8 mouse cellular contexts compared by ENCODE assay signal in genomic region chr9:96631389-96632072, GRCm38 (mm10). TPM values are rescaled to one million over a fixed set of nuclear protein-coding genes. Genes with fewer than 3 reads are reported as not detected.
DNase-seq lines count a peak whose midpoint lies in the region; ATAC-seq and TF ChIP-seq lines count a peak whose summit lies in the region.

Gene Rasa2 (minus strand): TSS chr9:96631617.

- peaks cover 21% of the 10 kb centered on the region for H3K4me1 ChIP-seq in embryonic facial prominence, embryonic 13.5 days
- no peaks in the 10 kb centered on the region for H3K4me1 ChIP-seq in heart, adult 2 months (ENCODE audit: control insufficient read depth, insufficient read depth, low read length)
- H3K4me1 ChIP-seq in limb, embryonic 14.5 days (ENCODE audit: control insufficient read depth, insufficient read depth, low read length): peaks cover 5% of the 10 kb centered on the region; the same call in 1 of the 2 replicates
- 0 out of 2 replicates have a peak, but pooled peaks cover 5% of the 10 kb centered on the region for H3K4me1 ChIP-seq in midbrain, postnatal 0 days (ENCODE audit: insufficient read depth, low read length)

- 2% methylated on average over 49 of the region's 52 CpGs for WGBS in embryonic facial prominence, embryonic 13.5 days
- 2% methylated on average over 50 of the region's 52 CpGs for WGBS in heart, adult 2 months
- WGBS in limb, embryonic 14.5 days: 7% methylated on average over 34 of the region's 52 CpGs
- 3% methylated on average over 40 of the region's 52 CpGs for WGBS in midbrain, postnatal 0 days

- no peak for TF ChIP-seq CTCF in heart, adult 2 months (IDR thresholded peaks at IDR 0.05)
- TF ChIP-seq CTCF in midbrain, postnatal 0 days (IDR thresholded peaks at IDR 0.05): no peak

- H3K4me2 ChIP-seq in embryonic facial prominence, embryonic 13.5 days: peak within 1 kb of the TSS; percentile 85
- peak within 1 kb of the TSS; percentile 73 for H3K4me2 ChIP-seq in limb, embryonic 14.5 days (replicated peaks; ENCODE audit: low read depth, low read length, severe bottlenecking)
- peak within 1 kb of the TSS; percentile 80 for H3K4me2 ChIP-seq in midbrain, postnatal 0 days (ENCODE audit: low read depth, low read length, poor library complexity, severe bottlenecking)

- H3K9ac ChIP-seq in embryonic facial prominence, embryonic 13.5 days: peak within 1 kb of the TSS; percentile 94
- peak within 1 kb of the TSS; percentile 94 for H3K9ac ChIP-seq in heart, adult 2 months (ENCODE audit: low read depth, low read length)
- H3K9ac ChIP-seq in limb, embryonic 14.5 days (ENCODE audit: low read depth, low read length, severe bottlenecking): peak within 1 kb of the TSS; percentile 98
- H3K9ac ChIP-seq in midbrain, postnatal 0 days (replicated peaks; ENCODE audit: low read length, poor library complexity, severe bottlenecking): peak within 1 kb of the TSS; percentile 98

- H3K36me3 ChIP-seq in embryonic facial prominence, embryonic 13.5 days: no peaks in the 10 kb centered on the region
- H3K36me3 ChIP-seq in heart, adult 2 months (ENCODE audit: control insufficient read depth, insufficient read depth, low read length): no peaks in the 10 kb centered on the region
- H3K36me3 ChIP-seq in limb, embryonic 14.5 days (ENCODE audit: control insufficient read depth, insufficient read depth, low read length): no peaks in the 10 kb centered on the region
- no peaks in the 10 kb centered on the region for H3K36me3 ChIP-seq in midbrain, postnatal 0 days (ENCODE audit: insufficient read depth, low read length)

- peak; percentile 93 for DNase-seq in 3134 (ENCODE audit: extremely low read depth, insufficient read length, low spot score)
- DNase-seq in adrenal gland, postnatal 36 days: peak; percentile 96 to 98
- DNase-seq in heart, adult 2 months: peak; percentile 96
- peak; percentile 94 for DNase-seq in kidney, adult 9 months
- peak; percentile 92 for DNase-seq in limb, embryonic 14.5 days (ENCODE audit: low spot score)
- DNase-seq in midbrain, postnatal 0 days (ENCODE audit: low spot score): peak; percentile 91
- DNase-seq in spleen, postnatal 14 days (ENCODE audit: low spot score in 2 of 2): peak; percentile 86 to 88

- no peak for TF ChIP-seq EP300 in heart, adult 2 months (IDR thresholded peaks at IDR 0.05; ENCODE audit: insufficient read depth, low read depth, low read length)

- H3K27me3 ChIP-seq in embryonic facial prominence, embryonic 13.5 days: no peaks in the 10 kb centered on the region
- H3K27me3 ChIP-seq in heart, adult 2 months (ENCODE audit: control insufficient read depth, insufficient read depth, low read length): no peaks in the 10 kb centered on the region
- H3K27me3 ChIP-seq in limb, embryonic 14.5 days (ENCODE audit: control insufficient read depth, insufficient read depth, low read length): no peaks in the 10 kb centered on the region
- peaks cover 4% of the 10 kb centered on the region; the same call in 1 of the 2 replicates for H3K27me3 ChIP-seq in midbrain, postnatal 0 days (ENCODE audit: insufficient read depth, low read length)

- H3K79me2 ChIP-seq in heart, adult 2 months (replicated peaks; ENCODE audit: control insufficient read depth, insufficient read depth, low read length): 0 out of 2 replicates have a peak, but pooled peaks cover 1% of the 10 kb centered on the region

- peak within 1 kb of the TSS; percentile 80 for H3K4me3 ChIP-seq in embryonic facial prominence, embryonic 13.5 days
- H3K4me3 ChIP-seq in heart, adult 2 months: peak within 1 kb of the TSS; percentile 65
- H3K4me3 ChIP-seq in limb, embryonic 14.5 days (replicated peaks; ENCODE audit: low read length): peak within 1 kb of the TSS; percentile 91
- peak within 1 kb of the TSS; percentile 92 for H3K4me3 ChIP-seq in midbrain, postnatal 0 days (ENCODE audit: low read depth, low read length)

- TF ChIP-seq POLR2A in heart, adult 2 months (IDR thresholded peaks at IDR 0.05; ENCODE audit: insufficient read depth, low read depth, low read length): peak; percentile 73; the same call in 1 of the 2 replicates
- TF ChIP-seq POLR2A in limb, embryonic 14.5 days (IDR thresholded peaks at IDR 0.05; ENCODE audit: borderline replicate concordance, extremely low read depth, insufficient read depth, insufficient read length): peak; percentile 94

- intact Hi-C loops in heart, adult 2 months (cut with DNase I): loop anchor here (5.0 kb wide), 1 partner anchor 86 kb away; no protein-coding TSS in a partner anchor

- peak within 1 kb of the TSS; percentile 98 for H3K27ac ChIP-seq in embryonic facial prominence, embryonic 13.5 days
- H3K27ac ChIP-seq in heart, adult 2 months: peak within 1 kb of the TSS; percentile 88
- H3K27ac ChIP-seq in limb, embryonic 14.5 days (replicated peaks; ENCODE audit: low read depth, low read length): peak within 1 kb of the TSS; percentile 98
- peak within 1 kb of the TSS; percentile 92 for H3K27ac ChIP-seq in midbrain, postnatal 0 days (ENCODE audit: low read depth, low read length)

- no peaks in the 10 kb centered on the region for H3K9me3 ChIP-seq in embryonic facial prominence, embryonic 13.5 days
- H3K9me3 ChIP-seq in limb, embryonic 14.5 days (ENCODE audit: control insufficient read depth, low read length): no peaks in the 10 kb centered on the region
- no peaks in the 10 kb centered on the region for H3K9me3 ChIP-seq in midbrain, postnatal 0 days (ENCODE audit: low read length)

- ATAC-seq in embryonic facial prominence, embryonic 13.5 days (ENCODE audit: insufficient number of reproducible peaks, insufficient read depth, low FRiP score, low TSS enrichment, low read depth): peak; percentile 99
- ATAC-seq in limb, embryonic 14.5 days (ENCODE audit: low FRiP score, low read depth): peak; percentile 98
- peak; percentile 96 for ATAC-seq in midbrain, postnatal 0 days (ENCODE audit: low FRiP score)

RNA-seq across cellular contexts. Expression of gene Rasa2, which starts in this region (rescaled TPM):
- 10 to 100 TPM; 13.8 to 15.8 TPM for total RNA-seq in adrenal gland, postnatal 36 days (2021)
- 21.5 and 23.4 TPM in 2 replicates for polyA plus RNA-seq in embryonic facial prominence, embryonic 13.5 days (2015; fragmentation: Nextera tagmentation; extraction: Ambion mirVana)
- total RNA-seq in heart, adult 2 months (2021): 1 to 10 TPM; 5.5 to 6.0 TPM
- polyA plus RNA-seq in heart, adult 2 months (2012; rRNA removed): 2.1 and 3.0 TPM in 2 replicates
- 10.3 and 10.9 TPM in 2 replicates for polyA plus RNA-seq in limb, embryonic 14.5 days (2012; rRNA removed)
- 20.4 and 20.6 TPM in 2 replicates for polyA plus RNA-seq in limb, embryonic 14.5 days (2014; fragmentation: Nextera tagmentation; extraction: Ambion mirVana)
- 13.4 and 16.7 TPM in 2 replicates for total RNA-seq in midbrain, postnatal 0 days (2014; rRNA removed)
- 11.5 and 12.6 TPM in 2 replicates for polyA plus RNA-seq in midbrain, postnatal 0 days (2015; fragmentation: Nextera tagmentation; extraction: Ambion mirVana)

Comparison
In these comparisons a context has a peak if more than half of its experiments do, and no peak if none do; other contexts are left out.
1. Peak in every context shown above with its lines: DNase-seq, ATAC-seq, H3K4me3 ChIP-seq and H3K27ac ChIP-seq.